In genomic region chr7:97332667-97333041, GRCm38 (mm10) we compare ENCODE assay signal across 8 mouse cellular contexts. TPM values are rescaled to one million over a fixed set of nuclear protein-coding genes. Genes with fewer than 3 reads are reported as not detected.
DNase-seq lines count a peak whose midpoint lies in the region; ATAC-seq and TF ChIP-seq lines count a peak whose summit lies in the region.

No protein-coding gene starts in this region.

- no peak for ATAC-seq in kidney, embryonic 14.5 days (ENCODE audit: low FRiP score, low TSS enrichment)
- ATAC-seq in hindbrain, postnatal 0 days, result peak; percentile 48; the same call in 1 of the 2 replicates
- ATAC-seq in midbrain, embryonic 14.5 days (ENCODE audit: low FRiP score, low TSS enrichment), result no peak

- no peaks in the 10 kb centered on the region for H3K36me3 ChIP-seq in kidney, embryonic 14.5 days (ENCODE audit: control insufficient read depth, insufficient read depth, low read length)
- no peaks in the 10 kb centered on the region for H3K36me3 ChIP-seq in hindbrain, postnatal 0 days (ENCODE audit: insufficient read depth, low read length)
- no peaks in the 10 kb centered on the region for H3K36me3 ChIP-seq in midbrain, embryonic 14.5 days (ENCODE audit: control insufficient read depth, insufficient read depth, low read length)

- no peak for DNase-seq in kidney, adult 11 months
- no peak for DNase-seq in hindbrain, postnatal 0 days (ENCODE audit: low spot score)
- no peak for DNase-seq in midbrain, embryonic 14.5 days
- no peak for DNase-seq in cerebellum, adult 8-10 months
- DNase-seq in cerebellum, postnatal 36 days, result no peak
- no peak for DNase-seq in retina, embryonic 14.5 days (ENCODE audit: low spot score)

- H3K9me3 ChIP-seq in kidney, embryonic 14.5 days (ENCODE audit: control insufficient read depth, low read length), result no peaks in the 10 kb centered on the region
- H3K9me3 ChIP-seq in hindbrain, postnatal 0 days (ENCODE audit: low read length), result no peaks in the 10 kb centered on the region
- H3K9me3 ChIP-seq in midbrain, embryonic 14.5 days (ENCODE audit: control insufficient read depth, low read length), result no peaks in the 10 kb centered on the region

- H3K4me3 ChIP-seq in kidney, embryonic 14.5 days (ENCODE audit: low read length), result peak overlapping the region; percentile 86
- H3K4me3 ChIP-seq in brown adipose tissue, adult 24 weeks (ENCODE audit: insufficient read depth, low read depth, low read length), result peak overlapping the region; percentile 93
- H3K4me3 ChIP-seq in hindbrain, postnatal 0 days (ENCODE audit: low read length), result peak overlapping the region; percentile 79
- H3K4me3 ChIP-seq in midbrain, embryonic 14.5 days (replicated peaks; ENCODE audit: low read depth, low read length), result peak overlapping the region; percentile 78

- 0 out of 2 replicates have a peak, but pooled peaks cover 1% of the 10 kb centered on the region for H3K27me3 ChIP-seq in kidney, embryonic 14.5 days (ENCODE audit: control insufficient read depth, insufficient read depth, low read length)
- no peaks in the 10 kb centered on the region for H3K27me3 ChIP-seq in hindbrain, postnatal 0 days (ENCODE audit: insufficient read depth, low read length)
- no peaks in the 10 kb centered on the region for H3K27me3 ChIP-seq in midbrain, embryonic 14.5 days (ENCODE audit: control insufficient read depth, insufficient read depth, low read length)

- peak overlapping the region; percentile 67; the same call in 1 of the 2 replicates for H3K9ac ChIP-seq in kidney, embryonic 14.5 days (ENCODE audit: low read depth, low read length)
- H3K9ac ChIP-seq in hindbrain, postnatal 0 days (replicated peaks; ENCODE audit: low read length), result peak overlapping the region; percentile 59
- peak overlapping the region; percentile 74 for H3K9ac ChIP-seq in midbrain, embryonic 14.5 days (replicated peaks; ENCODE audit: low read length)

- 3% methylated on average over 9 of the region's 9 CpGs for WGBS in kidney, embryonic 14.5 days
- WGBS in hindbrain, postnatal 0 days, result 2% methylated on average over 9 of the region's 9 CpGs
- 4% methylated on average over 9 of the region's 9 CpGs for WGBS in midbrain, embryonic 14.5 days

- H3K4me1 ChIP-seq in kidney, embryonic 14.5 days (ENCODE audit: control insufficient read depth, insufficient read depth, low read length), result peaks cover 14% of the 10 kb centered on the region
- H3K4me1 ChIP-seq in brown adipose tissue, adult 24 weeks (ENCODE audit: control insufficient read depth, insufficient read depth, insufficient read length, low read length), result 0 out of 2 replicates have a peak, but pooled peaks cover 8% of the 10 kb centered on the region
- peaks cover 16% of the 10 kb centered on the region for H3K4me1 ChIP-seq in hindbrain, postnatal 0 days (ENCODE audit: insufficient read depth, low read length)
- peaks cover 23% of the 10 kb centered on the region for H3K4me1 ChIP-seq in midbrain, embryonic 14.5 days (ENCODE audit: control insufficient read depth, insufficient read depth, low read length)

- TF ChIP-seq CTCF in hindbrain, postnatal 0 days (IDR thresholded peaks at IDR 0.05; ENCODE audit: low read depth), result no peak

- no peak overlapping the region for H3K27ac ChIP-seq in kidney, embryonic 14.5 days (ENCODE audit: low read depth, low read length)
- no peak overlapping the region for H3K27ac ChIP-seq in brown adipose tissue, adult 24 weeks (replicated peaks; ENCODE audit: low read depth, low read length)
- peak overlapping the region; percentile 59; the same call in 1 of the 2 replicates for H3K27ac ChIP-seq in hindbrain, postnatal 0 days
- H3K27ac ChIP-seq in midbrain, embryonic 14.5 days (replicated peaks; ENCODE audit: low read depth, low read length), result peak overlapping the region; percentile 73

- peak overlapping the region; percentile 60 for H3K4me2 ChIP-seq in kidney, embryonic 14.5 days (replicated peaks; ENCODE audit: low read depth, low read length)
- H3K4me2 ChIP-seq in hindbrain, postnatal 0 days (ENCODE audit: low read depth, low read length), result peak overlapping the region; percentile 68
- peak overlapping the region; percentile 73 for H3K4me2 ChIP-seq in midbrain, embryonic 14.5 days (ENCODE audit: low read length)

RNA-seq across cellular contexts. Expression of gene Kctd21, which starts 0.5 kb away (rescaled TPM):
- polyA plus RNA-seq in kidney, embryonic 14.5 days (2014; fragmentation: Nextera tagmentation; extraction: Ambion mirVana), result 2.2 and 4.6 TPM in 2 replicates
- polyA plus RNA-seq in brown adipose tissue, adult 24 weeks (2012; ENCODE audit: insufficient read depth, insufficient read length, missing spikeins), result 6.3 and 6.8 TPM in 2 replicates
- total RNA-seq in hindbrain, postnatal 0 days (2014; rRNA removed), result 5.2 and 8.4 TPM in 2 replicates
- polyA plus RNA-seq in hindbrain, postnatal 0 days (2015; fragmentation: Nextera tagmentation; extraction: Ambion mirVana), result 3.2 and 3.4 TPM in 2 replicates
- polyA plus RNA-seq in midbrain, embryonic 14.5 days (2014; fragmentation: Nextera tagmentation; extraction: Ambion mirVana), result 6.1 and 8.5 TPM in 2 replicates

RNA-seq across cellular contexts. Expression of gene Usp35, which starts 0.8 kb away (rescaled TPM):
- 1.8 and 2.4 TPM in 2 replicates for polyA plus RNA-seq in kidney, embryonic 14.5 days (2014; fragmentation: Nextera tagmentation; extraction: Ambion mirVana)
- polyA plus RNA-seq in brown adipose tissue, adult 24 weeks (2012; ENCODE audit: insufficient read depth, insufficient read length, missing spikeins), result 2.3 TPM in 1 of 2 replicates, not detected in the other
- 14.2 and 14.4 TPM in 2 replicates for total RNA-seq in hindbrain, postnatal 0 days (2014; rRNA removed)
- 2.4 and 3.6 TPM in 2 replicates for polyA plus RNA-seq in hindbrain, postnatal 0 days (2015; fragmentation: Nextera tagmentation; extraction: Ambion mirVana)
- 3.9 and 4.4 TPM in 2 replicates for polyA plus RNA-seq in midbrain, embryonic 14.5 days (2014; fragmentation: Nextera tagmentation; extraction: Ambion mirVana)

RNA-seq across cellular contexts. Expression of gene Alg8, which starts 38.8 kb away (rescaled TPM):
- polyA plus RNA-seq in kidney, embryonic 14.5 days (2014; fragmentation: Nextera tagmentation; extraction: Ambion mirVana), result 48.5 and 48.8 TPM in 2 replicates
- polyA plus RNA-seq in brown adipose tissue, adult 24 weeks (2012; ENCODE audit: insufficient read depth, insufficient read length, missing spikeins), result 5.0 and 9.6 TPM in 2 replicates
- total RNA-seq in hindbrain, postnatal 0 days (2014; rRNA removed), result 5.2 and 6.0 TPM in 2 replicates
- 11.4 and 11.8 TPM in 2 replicates for polyA plus RNA-seq in hindbrain, postnatal 0 days (2015; fragmentation: Nextera tagmentation; extraction: Ambion mirVana)
- 9.4 and 10.8 TPM in 2 replicates for polyA plus RNA-seq in midbrain, embryonic 14.5 days (2014; fragmentation: Nextera tagmentation; extraction: Ambion mirVana)

Comparison
In these comparisons a context has a peak if more than half of its experiments do, and no peak if none do; other contexts are left out.
1. H3K27ac ChIP-seq: peak in hindbrain, postnatal 0 days (single experiment) and midbrain, embryonic 14.5 days (single experiment); none in kidney, embryonic 14.5 days (single experiment) and brown adipose tissue, adult 24 weeks (single experiment).
2. Peak in every context shown above with its lines, with median percentiles within 50 percentile points of each other: H3K4me2 ChIP-seq, H3K4me3 ChIP-seq and H3K9ac ChIP-seq.